Mouse (Mus musculus): Measurements from ENCODE around the gene Lrrc40. TPM values are rescaled to one million over a fixed set of nuclear protein-coding genes. Genes with fewer than 3 reads are reported as not detected.

The Lrrc40 gene
- total and polyA plus RNA-seq, 3 experiments = 4.2 to 10.4 (median 9.5) TPM

DNA sequence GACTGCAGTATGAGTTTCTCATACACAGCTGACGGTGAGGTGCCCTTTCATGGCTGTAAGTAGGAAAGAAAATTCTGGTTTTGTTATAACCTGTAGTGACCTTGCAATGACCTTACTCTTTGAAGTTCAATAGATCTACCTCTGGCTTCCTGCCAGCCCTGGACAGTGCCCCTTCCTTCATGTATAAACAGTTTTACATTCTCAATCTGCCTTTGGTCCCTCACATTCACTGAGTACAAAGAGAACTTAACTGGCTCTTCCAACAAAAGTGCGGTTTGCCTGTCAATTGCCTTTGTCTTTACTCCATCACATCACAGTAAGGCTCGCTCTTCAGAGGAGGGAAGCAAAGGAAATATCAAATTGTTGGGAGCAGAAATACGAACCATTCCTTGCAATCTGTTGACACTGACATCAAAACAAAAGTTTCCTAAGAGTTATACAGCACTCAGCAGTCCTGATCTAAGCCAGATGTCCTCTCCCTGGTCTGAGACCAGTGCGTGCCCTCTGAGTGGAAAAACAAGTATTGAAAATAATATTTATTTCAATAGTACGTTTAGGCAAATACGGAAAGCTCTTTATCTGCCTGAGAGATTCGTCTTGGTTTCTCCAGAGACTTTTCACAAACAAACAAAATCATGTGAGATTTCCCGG lies 32.3 kb downstream of the Lrrc40 start:
- 70% methylated on average over 9 of the region's 9 CpGs for WGBS
- Histone ChIP-seq H3K27ac (no peak overlapping the region), H3K79me2 (replicated peaks; ENCODE audit: control insufficient read depth, insufficient read depth, low read length) (no peaks in the 10 kb centered on the region), H3K36me3 (ENCODE audit: control insufficient read depth, insufficient read depth, low read length) (no peaks in the 10 kb centered on the region), H3K4me3 (no peak overlapping the region), H3K9ac (ENCODE audit: low read depth, low read length) (no peak overlapping the region), H3K27me3 (ENCODE audit: control insufficient read depth, insufficient read depth, low read length) (no peaks in the 10 kb centered on the region), H3K4me1 (ENCODE audit: control insufficient read depth, insufficient read depth, low read length) (no peaks in the 10 kb centered on the region)
- intact Hi-C loops (cut with DNase I) = no loop called here
- DNase-seq = no peak
- TF ChIP-seq EP300 (IDR thresholded peaks at IDR 0.05; ENCODE audit: insufficient read depth, low read depth, low read length) (no peak), POLR2A (IDR thresholded peaks at IDR 0.05; ENCODE audit: insufficient read depth, low read depth, low read length) (no peak), CTCF (IDR thresholded peaks at IDR 0.05) (no peak)

DNA sequence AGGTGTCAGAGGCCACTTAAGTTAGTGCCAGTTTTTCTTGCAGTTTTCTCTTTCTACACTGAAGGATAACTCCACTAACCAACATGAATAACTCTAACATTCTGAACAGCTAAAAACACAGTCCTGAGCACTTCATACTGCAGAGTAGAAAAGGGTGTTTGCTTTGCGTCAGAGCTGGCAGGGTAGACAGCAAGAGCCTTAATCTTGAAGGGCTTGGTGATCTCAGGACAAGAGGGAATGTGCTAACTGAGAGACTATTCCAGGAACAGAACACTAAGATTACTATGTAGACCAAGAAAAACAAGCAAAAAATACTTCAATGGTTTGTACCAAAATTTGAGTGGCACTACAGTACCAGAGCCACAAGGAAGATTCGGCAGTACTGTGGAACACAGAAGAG lies 38.5 kb downstream of the Lrrc40 start:
- DNase-seq = no peak
- H3K36me3 ChIP-seq (ENCODE audit: control insufficient read depth, insufficient read depth, low read length) = no peaks in the 10 kb centered on the region
- no peak for TF ChIP-seq EP300 (IDR thresholded peaks at IDR 0.05; ENCODE audit: insufficient read depth, low read depth, low read length)
- H3K27me3 ChIP-seq (ENCODE audit: control insufficient read depth, insufficient read depth, low read length) = no peaks in the 10 kb centered on the region
- no peak overlapping the region for H3K9ac ChIP-seq (ENCODE audit: low read depth, low read length)
- intact Hi-C loops (cut with DNase I) = loop anchor here (10.0 kb wide), 1 partner anchor 510 kb away; the partner anchor contains the start of gene Ptger3
- WGBS = 63% methylated on average over 2 of the region's 2 CpGs
- H3K79me2 ChIP-seq (replicated peaks; ENCODE audit: control insufficient read depth, insufficient read depth, low read length) = no peaks in the 10 kb centered on the region
- no peak overlapping the region for H3K4me3 ChIP-seq
- no peaks in the 10 kb centered on the region for H3K4me1 ChIP-seq (ENCODE audit: control insufficient read depth, insufficient read depth, low read length)
- H3K27ac ChIP-seq = no peak overlapping the region

DNA sequence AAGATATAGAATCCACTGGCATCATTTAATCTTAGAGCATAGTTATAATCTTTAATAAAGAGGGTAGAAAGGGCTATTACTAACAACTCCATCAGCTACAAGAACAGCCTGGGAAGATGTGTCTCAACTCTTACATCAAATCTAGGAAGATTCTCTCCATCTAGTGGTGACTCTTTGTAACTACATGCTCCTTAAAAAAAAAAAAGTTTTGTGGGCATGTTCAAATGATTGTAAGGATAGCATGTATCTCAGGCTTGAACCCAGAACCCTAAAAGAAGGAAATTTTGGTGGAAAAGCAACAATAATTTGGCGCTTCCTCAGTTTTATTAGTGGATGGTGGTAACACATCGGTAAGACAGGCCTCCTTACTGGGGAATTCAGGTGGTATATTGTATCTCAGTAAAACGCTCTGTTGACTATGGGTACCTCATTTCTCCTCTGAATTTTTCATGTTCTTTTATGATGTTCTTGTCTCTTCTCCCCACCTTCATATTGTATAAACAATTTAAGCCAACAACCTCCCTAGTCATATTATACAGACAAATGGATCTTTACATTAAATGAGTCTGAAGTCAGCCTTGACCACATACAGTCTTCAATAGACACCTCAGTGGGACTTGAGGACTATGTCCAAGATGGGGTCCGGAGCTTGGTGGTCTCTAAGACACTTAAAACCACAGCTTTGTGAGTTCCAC lies 40.4 kb downstream of the Lrrc40 start:
- H3K27ac ChIP-seq = no peak overlapping the region
- H3K79me2 ChIP-seq (replicated peaks; ENCODE audit: control insufficient read depth, insufficient read depth, low read length) = no peaks in the 10 kb centered on the region
- H3K27me3 ChIP-seq (ENCODE audit: control insufficient read depth, insufficient read depth, low read length) = no peaks in the 10 kb centered on the region
- WGBS = 41% methylated on average over 4 of the region's 4 CpGs
- no peak overlapping the region for H3K9ac ChIP-seq (ENCODE audit: low read depth, low read length)
- H3K4me1 ChIP-seq (ENCODE audit: control insufficient read depth, insufficient read depth, low read length) = no peaks in the 10 kb centered on the region
- DNase-seq = no peak
- H3K36me3 ChIP-seq (ENCODE audit: control insufficient read depth, insufficient read depth, low read length) = no peaks in the 10 kb centered on the region
- TF ChIP-seq CTCF (IDR thresholded peaks at IDR 0.05) = peak; percentile 87
- TF ChIP-seq POLR2A (IDR thresholded peaks at IDR 0.05; ENCODE audit: insufficient read depth, low read depth, low read length) = no peak
- intact Hi-C loops (cut with DNase I) = loop anchor here (2.0 to 10.0 kb wide), 2 partner anchors 200 to 512 kb away; partner anchors contain the start of gene Ptger3
- H3K4me3 ChIP-seq = no peak overlapping the region

DNA sequence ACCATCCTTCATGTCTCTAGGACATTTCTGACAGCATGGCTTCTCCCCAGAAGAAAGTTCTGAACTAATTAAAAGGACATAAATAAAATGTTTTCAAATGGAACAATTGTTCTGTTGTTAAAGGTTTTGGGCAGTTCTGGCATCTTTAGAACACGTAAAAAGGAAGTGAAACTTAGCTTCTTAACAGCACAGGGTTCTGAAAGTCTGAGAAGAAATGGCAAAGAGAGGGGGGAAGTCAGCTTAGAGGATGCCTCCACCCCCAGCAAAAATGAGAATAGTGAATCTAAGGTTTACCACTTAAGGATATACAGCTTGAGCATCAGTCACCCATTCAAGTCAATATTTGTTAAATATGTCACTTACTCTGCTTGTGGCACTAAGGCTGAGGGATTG lies 40.9 kb downstream of the Lrrc40 start:
- no peak for TF ChIP-seq CTCF (IDR thresholded peaks at IDR 0.05)
- no peak for TF ChIP-seq EP300 (IDR thresholded peaks at IDR 0.05; ENCODE audit: insufficient read depth, low read depth, low read length)
- TF ChIP-seq POLR2A (IDR thresholded peaks at IDR 0.05; ENCODE audit: insufficient read depth, low read depth, low read length) = no peak
- intact Hi-C loops (cut with DNase I) = loop anchor here (2.0 to 10.0 kb wide), 2 partner anchors 201 to 513 kb away; partner anchors contain the start of gene Ptger3
- Histone ChIP-seq H3K9ac (ENCODE audit: low read depth, low read length) (no peak overlapping the region), H3K4me3 (no peak overlapping the region), H3K79me2 (replicated peaks; ENCODE audit: control insufficient read depth, insufficient read depth, low read length) (no peaks in the 10 kb centered on the region), H3K27ac (no peak overlapping the region), H3K27me3 (ENCODE audit: control insufficient read depth, insufficient read depth, low read length) (no peaks in the 10 kb centered on the region), H3K4me1 (ENCODE audit: control insufficient read depth, insufficient read depth, low read length) (no peaks in the 10 kb centered on the region), H3K36me3 (ENCODE audit: control insufficient read depth, insufficient read depth, low read length) (no peaks in the 10 kb centered on the region)
- DNase-seq = no peak
- WGBS = 23% methylated on average over 1 of the region's 1 CpGs

DNA sequence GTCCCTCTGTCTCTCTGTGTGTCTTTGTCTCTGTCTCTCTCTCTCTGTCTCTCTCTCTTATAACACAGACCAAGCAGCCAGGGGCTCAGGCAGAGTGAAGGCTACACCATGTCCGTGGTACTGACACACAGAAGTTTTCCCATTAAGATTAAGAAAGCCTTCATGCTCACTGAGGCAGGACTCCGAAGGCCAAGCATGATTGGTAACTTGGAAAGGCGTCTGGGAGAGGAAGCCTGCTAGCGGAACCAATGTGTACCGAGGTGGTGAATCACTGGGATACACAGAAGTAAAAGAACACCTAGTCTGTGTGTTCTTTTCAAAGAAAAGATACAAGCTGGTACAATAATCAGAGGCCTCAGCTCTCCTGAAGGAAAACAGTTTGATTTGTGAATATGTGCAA lies 41.4 kb downstream of the Lrrc40 start:
- intact Hi-C loops (cut with DNase I) = loop anchor here (2.0 to 10.0 kb wide), 2 partner anchors 201 to 513 kb away; partner anchors contain the start of gene Ptger3
- H3K79me2 ChIP-seq (replicated peaks; ENCODE audit: control insufficient read depth, insufficient read depth, low read length) = no peaks in the 10 kb centered on the region
- no peak overlapping the region for H3K27ac ChIP-seq
- H3K36me3 ChIP-seq (ENCODE audit: control insufficient read depth, insufficient read depth, low read length) = no peaks in the 10 kb centered on the region
- H3K4me3 ChIP-seq = no peak overlapping the region
- TF ChIP-seq CTCF (IDR thresholded peaks at IDR 0.05) (no peak), POLR2A (IDR thresholded peaks at IDR 0.05; ENCODE audit: insufficient read depth, low read depth, low read length) (no peak), EP300 (IDR thresholded peaks at IDR 0.05; ENCODE audit: insufficient read depth, low read depth, low read length) (no peak)
- DNase-seq = no peak
- no peak overlapping the region for H3K9ac ChIP-seq (ENCODE audit: low read depth, low read length)
- H3K27me3 ChIP-seq (ENCODE audit: control insufficient read depth, insufficient read depth, low read length) = no peaks in the 10 kb centered on the region
- no peaks in the 10 kb centered on the region for H3K4me1 ChIP-seq (ENCODE audit: control insufficient read depth, insufficient read depth, low read length)
- 66% methylated on average over 5 of the region's 5 CpGs for WGBS

DNA sequence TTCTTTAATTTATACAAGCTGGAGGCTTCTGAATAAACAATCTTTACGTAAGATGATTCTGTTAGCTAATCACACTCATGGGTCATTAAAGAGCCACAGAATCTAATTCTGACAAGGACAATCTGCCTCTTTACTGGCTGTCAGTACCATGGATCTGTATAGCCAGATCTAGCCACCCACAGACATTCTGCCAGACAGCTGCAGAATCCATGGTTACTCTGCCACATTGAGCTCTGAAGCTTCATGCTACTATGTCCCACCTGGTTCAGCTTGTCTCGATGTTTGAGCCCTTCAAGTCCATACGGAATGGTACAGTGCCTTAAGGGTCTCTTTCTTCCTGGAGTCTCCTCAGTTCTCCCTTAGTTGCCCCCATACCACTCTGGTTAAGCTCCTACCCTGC lies 55.1 kb downstream of the Lrrc40 start:
- H3K27ac ChIP-seq = no peak overlapping the region
- H3K4me1 ChIP-seq (ENCODE audit: control insufficient read depth, insufficient read depth, low read length) = no peaks in the 10 kb centered on the region
- intact Hi-C loops (cut with DNase I) = no loop called here
- H3K79me2 ChIP-seq (replicated peaks; ENCODE audit: control insufficient read depth, insufficient read depth, low read length) = no peaks in the 10 kb centered on the region
- DNase-seq = no peak
- H3K36me3 ChIP-seq (ENCODE audit: control insufficient read depth, insufficient read depth, low read length) = no peaks in the 10 kb centered on the region
- WGBS = 83% methylated on average over 3 of the region's 3 CpGs
- no peak overlapping the region for H3K4me3 ChIP-seq
- no peak for TF ChIP-seq EP300 (IDR thresholded peaks at IDR 0.05; ENCODE audit: insufficient read depth, low read depth, low read length)
- TF ChIP-seq CTCF (IDR thresholded peaks at IDR 0.05) = no peak
- TF ChIP-seq POLR2A (IDR thresholded peaks at IDR 0.05; ENCODE audit: insufficient read depth, low read depth, low read length) = no peak
- no peaks in the 10 kb centered on the region for H3K27me3 ChIP-seq (ENCODE audit: control insufficient read depth, insufficient read depth, low read length)
- H3K9ac ChIP-seq (ENCODE audit: low read depth, low read length) = no peak overlapping the region

Data from heart, adult 2 months (tissue).